Mouse (Mus musculus): ENCODE measurements around the gene Avpr1b. TPM values are rescaled to one million over a fixed set of nuclear protein-coding genes. Genes with fewer than 3 reads are reported as not detected.

Gene Avpr1b
- polyA plus RNA-seq, 1 experiment, result not detected

- Histone ChIP-seq H3K36me3 (ENCODE audit: control insufficient read depth, insufficient read depth, low read length) (no peaks in the 10 kb centered on the region), H3K4me3 (ENCODE audit: control insufficient read depth, low read depth, low read length) (no peak overlapping the region), H3K27ac (ENCODE audit: control insufficient read depth, insufficient read depth, low read depth, low read length) (no peak overlapping the region), H3K4me1 (ENCODE audit: control insufficient read depth, insufficient read depth, low read length) (no peaks in the 10 kb centered on the region), H3K27me3 (ENCODE audit: control insufficient read depth, insufficient read depth, low read length) (no peaks in the 10 kb centered on the region)
- no peak for TF ChIP-seq CTCF (IDR thresholded peaks at IDR 0.05; ENCODE audit: control insufficient read depth, insufficient read depth, insufficient replicate concordance, low read depth, low read length)
- no peak for TF ChIP-seq POLR2A (IDR thresholded peaks at IDR 0.05; ENCODE audit: control insufficient read depth, low read depth, low read length)
Observed at GRCm38 (mm10) chr1:131569721-131570120, 29.3 kb upstream of the Avpr1b start.

- H3K27ac ChIP-seq (ENCODE audit: control insufficient read depth, insufficient read depth, low read depth, low read length), result no peak overlapping the region
- TF ChIP-seq CTCF (IDR thresholded peaks at IDR 0.05; ENCODE audit: control insufficient read depth, insufficient read depth, insufficient replicate concordance, low read depth, low read length), result no peak
- no peak for TF ChIP-seq POLR2A (IDR thresholded peaks at IDR 0.05; ENCODE audit: control insufficient read depth, low read depth, low read length)
- no peaks in the 10 kb centered on the region for H3K36me3 ChIP-seq (ENCODE audit: control insufficient read depth, insufficient read depth, low read length)
- H3K27me3 ChIP-seq (ENCODE audit: control insufficient read depth, insufficient read depth, low read length), result no peaks in the 10 kb centered on the region
- no peaks in the 10 kb centered on the region for H3K4me1 ChIP-seq (ENCODE audit: control insufficient read depth, insufficient read depth, low read length)
- no peak overlapping the region for H3K4me3 ChIP-seq (ENCODE audit: control insufficient read depth, low read depth, low read length)
Observed at GRCm38 (mm10) chr1:131570391-131570790, 28.6 kb upstream of the Avpr1b start.

- Histone ChIP-seq H3K36me3 (ENCODE audit: control insufficient read depth, insufficient read depth, low read length) (no peaks in the 10 kb centered on the region), H3K4me3 (ENCODE audit: control insufficient read depth, low read depth, low read length) (no peak overlapping the region), H3K4me1 (ENCODE audit: control insufficient read depth, insufficient read depth, low read length) (no peaks in the 10 kb centered on the region; the same call in 1 of the 2 replicates), H3K27ac (ENCODE audit: control insufficient read depth, insufficient read depth, low read depth, low read length) (no peak overlapping the region), H3K27me3 (ENCODE audit: control insufficient read depth, insufficient read depth, low read length) (no peaks in the 10 kb centered on the region)
- TF ChIP-seq POLR2A (IDR thresholded peaks at IDR 0.05; ENCODE audit: control insufficient read depth, low read depth, low read length) (no peak), CTCF (IDR thresholded peaks at IDR 0.05; ENCODE audit: control insufficient read depth, insufficient read depth, insufficient replicate concordance, low read depth, low read length) (no peak)
Observed at GRCm38 (mm10) chr1:131573721-131574120, 25.3 kb upstream of the Avpr1b start.

GRCm38 (mm10) chr1:131578943-131579680, 19.9 kb upstream of the Avpr1b start:
- no peaks in the 10 kb centered on the region for H3K27me3 ChIP-seq (ENCODE audit: control insufficient read depth, insufficient read depth, low read length)
- H3K27ac ChIP-seq (ENCODE audit: control insufficient read depth, insufficient read depth, low read depth, low read length), result no peak overlapping the region
- no peak for TF ChIP-seq POLR2A (IDR thresholded peaks at IDR 0.05; ENCODE audit: control insufficient read depth, low read depth, low read length)
- H3K4me3 ChIP-seq (ENCODE audit: control insufficient read depth, low read depth, low read length), result no peak overlapping the region
- H3K36me3 ChIP-seq (ENCODE audit: control insufficient read depth, insufficient read depth, low read length), result no peaks in the 10 kb centered on the region
- H3K4me1 ChIP-seq (ENCODE audit: control insufficient read depth, insufficient read depth, low read length), result peaks cover 2% of the 10 kb centered on the region

- no peak overlapping the region for H3K27ac ChIP-seq (ENCODE audit: control insufficient read depth, insufficient read depth, low read depth, low read length)
- H3K4me1 ChIP-seq (ENCODE audit: control insufficient read depth, insufficient read depth, low read length), result peaks cover 2% of the 10 kb centered on the region
- no peaks in the 10 kb centered on the region for H3K36me3 ChIP-seq (ENCODE audit: control insufficient read depth, insufficient read depth, low read length)
- no peak overlapping the region for H3K4me3 ChIP-seq (ENCODE audit: control insufficient read depth, low read depth, low read length)
- TF ChIP-seq POLR2A (IDR thresholded peaks at IDR 0.05; ENCODE audit: control insufficient read depth, low read depth, low read length) (no peak), CTCF (IDR thresholded peaks at IDR 0.05; ENCODE audit: control insufficient read depth, insufficient read depth, insufficient replicate concordance, low read depth, low read length) (no peak)
- no peaks in the 10 kb centered on the region for H3K27me3 ChIP-seq (ENCODE audit: control insufficient read depth, insufficient read depth, low read length)
Observed at GRCm38 (mm10) chr1:131580389-131580788, 18.6 kb upstream of the Avpr1b start.

- no peak overlapping the region for H3K4me3 ChIP-seq (ENCODE audit: control insufficient read depth, low read depth, low read length)
- no peaks in the 10 kb centered on the region for H3K27me3 ChIP-seq (ENCODE audit: control insufficient read depth, insufficient read depth, low read length)
- H3K27ac ChIP-seq (ENCODE audit: control insufficient read depth, insufficient read depth, low read depth, low read length), result no peak overlapping the region
- no peak for TF ChIP-seq CTCF (IDR thresholded peaks at IDR 0.05; ENCODE audit: control insufficient read depth, insufficient read depth, insufficient replicate concordance, low read depth, low read length)
- TF ChIP-seq POLR2A (IDR thresholded peaks at IDR 0.05; ENCODE audit: control insufficient read depth, low read depth, low read length), result no peak
- no peaks in the 10 kb centered on the region for H3K36me3 ChIP-seq (ENCODE audit: control insufficient read depth, insufficient read depth, low read length)
- peaks cover 2% of the 10 kb centered on the region for H3K4me1 ChIP-seq (ENCODE audit: control insufficient read depth, insufficient read depth, low read length)
Observed at GRCm38 (mm10) chr1:131583598-131583997, 15.4 kb upstream of the Avpr1b start.

- Histone ChIP-seq H3K4me1 (ENCODE audit: control insufficient read depth, insufficient read depth, low read length) (no peaks in the 10 kb centered on the region), H3K36me3 (ENCODE audit: control insufficient read depth, insufficient read depth, low read length) (no peaks in the 10 kb centered on the region), H3K4me3 (ENCODE audit: control insufficient read depth, low read depth, low read length) (no peak overlapping the region), H3K27me3 (ENCODE audit: control insufficient read depth, insufficient read depth, low read length) (no peaks in the 10 kb centered on the region), H3K27ac (ENCODE audit: control insufficient read depth, insufficient read depth, low read depth, low read length) (no peak overlapping the region)
- TF ChIP-seq POLR2A (IDR thresholded peaks at IDR 0.05; ENCODE audit: control insufficient read depth, low read depth, low read length) (no peak), CTCF (IDR thresholded peaks at IDR 0.05; ENCODE audit: control insufficient read depth, insufficient read depth, insufficient replicate concordance, low read depth, low read length) (no peak)
Observed at GRCm38 (mm10) chr1:131586836-131587235, 12.2 kb upstream of the Avpr1b start.

All from testis, adult 2 months (tissue).